Mouse (Mus musculus) mouse trophoblast stem cell (cell line): ENCODE data around the gene Ifit2.
"Not testable (repeated sequence)": the region's sequence is repeated elsewhere in the genome, so short reads cannot be mapped to it uniquely, and the experiment has no call there.

Experiments used
- in situ Hi-C, 2 experiments: fragments of 300-500 bp; cut with MseI, MboI; formaldehyde crosslinking; loops; 2 replicates in 1 of 2; 3 replicates in 1 of 2; pipeline ENCODE4 v1.15.1; 2025

The Ifit2 gene

DNA sequence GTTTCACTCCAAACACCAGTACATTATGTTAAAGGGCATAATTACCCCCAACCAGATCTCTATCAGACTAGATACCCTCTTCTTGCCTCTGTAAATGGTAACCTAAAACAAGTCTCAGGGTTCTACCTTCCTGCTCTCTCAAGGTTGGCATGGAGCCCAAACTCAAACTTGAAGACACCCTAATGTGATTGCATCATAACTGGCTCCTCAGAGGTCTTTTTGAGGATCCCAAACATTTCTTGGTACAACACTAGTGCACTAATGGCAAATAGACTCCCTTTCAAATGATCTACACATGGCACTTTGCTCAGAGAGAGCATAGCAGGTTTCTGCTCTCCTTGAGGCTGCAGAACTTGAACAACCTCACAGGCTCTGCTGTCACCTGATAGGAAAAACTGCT, 46.3 kb downstream of the Ifit2 start:
- in situ Hi-C loops, result no loop called here

- in situ Hi-C loops, result no loop called here
Observed at GRCm38 (mm10) chr19:34598341-34598740, 47.8 kb downstream of the Ifit2 start.

- in situ Hi-C loops, result not testable (repeated sequence)
Observed at GRCm38 (mm10) chr19:34599250-34599649, 48.8 kb downstream of the Ifit2 start.

DNA sequence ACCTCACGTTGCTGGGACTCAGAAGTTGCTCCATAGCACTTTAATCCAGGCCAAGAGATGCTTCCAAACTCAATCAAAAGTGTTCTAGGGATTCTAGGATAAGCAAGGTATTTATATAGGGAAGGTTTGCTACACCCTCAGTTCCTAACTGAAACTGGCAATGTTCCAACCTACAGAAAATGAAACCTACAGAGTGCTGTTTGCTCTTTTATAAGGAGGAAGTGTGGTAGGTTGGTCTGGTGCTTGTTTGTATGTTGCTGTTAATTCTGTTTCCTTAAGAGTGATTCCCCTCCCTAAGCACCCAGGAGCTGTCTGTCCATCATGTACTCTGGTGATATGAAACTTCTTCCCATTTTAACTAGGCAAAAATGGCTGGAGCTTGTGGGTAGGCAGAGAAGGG, 51.4 kb downstream of the Ifit2 start, which contains the start of gene Ifit1bl1:
Gene Ifit1bl1, minus strand, starts transcription at position 69 of the 400 bp plus-strand sequence.
- in situ Hi-C loops, result not testable (repeated sequence)

DNA sequence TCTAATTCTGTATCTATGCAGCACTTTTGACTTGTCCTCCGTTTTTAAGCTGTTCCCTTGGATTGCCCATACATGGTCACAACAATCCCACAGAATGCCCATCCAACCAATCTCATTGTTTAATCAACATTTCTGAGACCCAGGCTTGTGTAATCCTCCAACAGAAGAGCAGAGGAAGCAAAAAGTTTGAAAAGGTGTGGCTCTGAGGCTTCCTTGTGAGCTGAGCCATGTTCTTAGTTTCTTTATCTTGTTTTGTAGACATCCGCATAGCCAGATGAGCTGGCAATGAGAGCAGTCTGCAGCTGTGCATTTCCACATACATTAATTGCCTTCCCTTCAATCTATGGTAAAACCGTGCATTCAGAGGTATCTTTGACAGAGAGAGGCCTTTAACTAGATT, 55.0 kb downstream of the Ifit2 start:
- in situ Hi-C loops, result no loop called here

GRCm38 (mm10) chr19:34607237-34608051, 57.0 kb downstream of the Ifit2 start, which contains the start of gene Ifit3b:
Gene Ifit3b, plus strand, starts transcription at chr19:34607970.
- in situ Hi-C loops, result not testable (repeated sequence)

DNA sequence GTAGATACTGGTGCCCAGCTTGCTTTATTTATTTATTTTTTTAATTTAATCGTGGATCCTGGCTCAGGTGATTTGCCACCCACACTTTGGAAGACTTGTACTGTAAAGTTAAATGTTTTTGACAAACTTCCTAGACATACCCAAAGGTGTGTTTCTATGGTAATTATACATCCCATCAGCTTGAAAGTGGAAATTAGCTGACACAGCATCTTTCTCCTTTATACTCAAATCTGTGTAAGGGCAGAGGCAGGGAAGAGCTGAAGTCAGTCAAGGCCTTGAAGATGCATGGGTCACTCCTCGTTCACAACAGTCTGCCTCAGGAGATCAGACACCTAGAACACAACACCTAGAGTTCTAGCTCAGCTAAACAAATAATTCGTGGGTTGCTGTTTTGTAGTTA, 59.6 kb downstream of the Ifit2 start:
- in situ Hi-C loops, result not testable (repeated sequence)

GRCm38 (mm10) chr19:34612243-34613001, 61.9 kb downstream of the Ifit2 start:
- in situ Hi-C loops, result not testable (repeated sequence)

DNA sequence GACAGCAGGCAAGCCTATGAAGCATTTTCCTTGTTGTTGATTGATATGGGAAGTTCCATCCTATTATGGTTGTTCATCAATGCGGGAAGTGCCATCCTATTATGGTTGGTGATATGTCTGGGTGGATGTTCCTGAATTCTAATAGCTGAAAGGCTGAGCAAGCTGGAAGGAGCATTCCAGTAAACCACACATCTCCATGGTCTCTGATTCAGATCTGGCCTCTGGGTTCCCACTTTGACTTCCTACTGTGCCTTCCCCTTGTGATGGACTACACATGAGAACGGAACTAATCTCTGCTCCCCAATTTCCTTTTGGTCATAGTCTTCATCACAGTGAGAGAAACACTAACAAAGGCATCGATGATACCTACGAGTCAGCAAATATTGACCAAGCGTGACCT, 70.4 kb downstream of the Ifit2 start:
- in situ Hi-C loops, result no loop called here

GRCm38 (mm10) chr19:34623781-34624180, 73.3 kb downstream of the Ifit2 start:
- in situ Hi-C loops, result no loop called here

DNA sequence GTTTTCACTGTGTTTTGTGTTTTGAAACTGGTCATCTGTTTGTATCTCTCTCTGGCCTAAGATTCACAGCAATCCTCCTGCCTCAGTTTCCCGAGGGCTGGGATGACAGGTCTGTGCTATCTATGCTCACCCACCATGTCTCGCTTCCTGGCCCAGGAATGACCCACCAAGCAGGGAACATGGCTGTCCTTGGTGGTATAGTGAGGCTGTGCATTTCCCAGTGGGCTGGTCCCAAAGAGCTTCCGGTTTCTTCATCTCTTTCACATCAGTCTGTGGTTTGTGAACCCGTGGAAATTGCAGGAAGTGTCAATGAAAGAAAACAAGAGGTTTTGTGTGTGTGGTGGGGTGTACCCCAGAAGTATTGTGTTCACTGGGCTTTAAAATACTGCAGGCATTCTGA, 74.2 kb downstream of the Ifit2 start:
- in situ Hi-C loops, result loop anchor here (25.0 kb wide), 1 partner anchor 287 kb away; no protein-coding TSS in a partner anchor
